Mouse (Mus musculus) ES-Bruce4 (cell line): ENCODE measurements around the gene Fam214a.

Experiments
- CTCF ChIP-seq: IDR thresholded peaks from one replicate; pipeline ENCODE4 v1.8.1; 2011; ENCODE audit warnings: low read depth, low read length
- EP300 ChIP-seq: IDR thresholded peaks from 2 replicates; pipeline ENCODE4 v1.6.1; 2011; ENCODE audit warnings: low read depth, low read length; ENCODE audit not compliant: insufficient read depth
- POLR2A ChIP-seq: IDR thresholded peaks from one replicate; pipeline ENCODE4 v1.8.1; 2011; ENCODE audit warnings: low read length; ENCODE audit not compliant: insufficient read depth

GRCm38 (mm10) chr9:74968647-74969428 lies 16.2 kb downstream of the Fam214a start:
- TF ChIP-seq POLR2A (no peak), CTCF (no peak), EP300 (no peak)
